Mouse (Mus musculus): ENCODE data around the gene Cyp2f2.

- TF ChIP-seq CTCF (conservative IDR thresholded peaks at IDR 0.05; ENCODE audit: insufficient read depth, insufficient read length, low read depth, low read length) (no peak), POLR2A (IDR thresholded peaks at IDR 0.05; ENCODE audit: low read depth, low read length) (no peak)
Measured at GRCm38 (mm10) chr7:27177942-27178323, 58.2 kb downstream of the Cyp2f2 start.
